Mouse (Mus musculus) ovary, adult 18-20 months (tissue): ENCODE measurements around the gene Ppie.
"Not testable (repeated sequence)": the region's sequence is repeated elsewhere in the genome, so short reads cannot be mapped to it uniquely, and the experiment has no call there.

ENCODE experiments used
- DNase-seq: peaks from one replicate; pipeline ENCODE4 v3.0.0; 2022; ENCODE audit warnings: low spot score, mixed read lengths

The Ppie gene

DNA sequence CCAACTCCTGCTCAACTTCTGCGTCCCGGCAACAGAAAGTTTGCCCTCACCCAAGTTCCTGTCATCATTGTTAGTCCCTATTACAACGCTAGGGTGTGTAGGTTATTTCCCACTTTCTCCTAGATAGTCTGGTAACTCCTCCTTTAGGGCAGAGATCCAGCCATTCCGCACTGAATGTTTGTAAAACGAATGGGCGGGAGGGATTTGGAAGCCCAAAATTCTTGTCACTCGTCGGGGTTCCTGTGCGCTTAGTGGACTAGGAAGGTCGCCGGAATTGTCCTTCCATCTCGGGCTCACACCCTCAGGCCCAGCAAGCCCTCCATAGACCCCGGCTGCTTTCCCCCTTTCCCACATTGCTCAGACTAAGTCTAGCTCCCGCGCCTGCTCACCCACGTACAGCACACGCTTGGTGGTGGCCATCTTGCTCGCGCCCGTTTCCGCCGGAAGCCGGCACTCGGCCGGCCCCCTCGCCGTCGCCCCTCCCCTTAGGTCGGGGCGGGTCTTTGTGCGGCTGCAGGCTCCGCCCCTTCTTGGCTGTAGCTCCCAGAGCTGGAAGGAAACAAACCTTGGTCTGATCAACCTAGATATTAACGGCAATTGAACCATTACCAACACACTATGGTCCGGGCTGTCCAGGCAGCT is at the start of gene Ppie:
Gene Ppie (minus strand): TSS at position 439 of the 642 bp plus-strand sequence.
- peak; percentile 66 for DNase-seq

DNA sequence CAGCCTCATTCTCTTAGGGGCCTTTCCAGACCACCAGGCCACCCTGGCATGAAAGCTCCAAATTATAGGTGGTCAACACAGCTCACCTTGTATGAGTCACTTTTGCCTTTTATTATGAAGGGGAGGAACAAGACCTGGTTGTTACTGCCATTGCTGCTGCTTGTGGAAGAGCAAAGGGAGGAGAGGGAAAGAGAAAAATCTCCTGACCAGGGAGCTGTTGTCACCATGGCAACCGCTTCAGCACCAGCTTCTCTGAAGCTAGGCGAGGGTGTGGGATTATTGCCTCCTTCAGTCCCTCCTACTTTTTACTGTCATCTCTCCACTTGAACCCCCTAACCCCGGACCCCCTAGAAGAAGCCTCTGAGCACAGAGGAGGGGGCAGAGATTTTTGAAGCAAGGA is 45.1 kb upstream of the Ppie start:
- no peak for DNase-seq

DNA sequence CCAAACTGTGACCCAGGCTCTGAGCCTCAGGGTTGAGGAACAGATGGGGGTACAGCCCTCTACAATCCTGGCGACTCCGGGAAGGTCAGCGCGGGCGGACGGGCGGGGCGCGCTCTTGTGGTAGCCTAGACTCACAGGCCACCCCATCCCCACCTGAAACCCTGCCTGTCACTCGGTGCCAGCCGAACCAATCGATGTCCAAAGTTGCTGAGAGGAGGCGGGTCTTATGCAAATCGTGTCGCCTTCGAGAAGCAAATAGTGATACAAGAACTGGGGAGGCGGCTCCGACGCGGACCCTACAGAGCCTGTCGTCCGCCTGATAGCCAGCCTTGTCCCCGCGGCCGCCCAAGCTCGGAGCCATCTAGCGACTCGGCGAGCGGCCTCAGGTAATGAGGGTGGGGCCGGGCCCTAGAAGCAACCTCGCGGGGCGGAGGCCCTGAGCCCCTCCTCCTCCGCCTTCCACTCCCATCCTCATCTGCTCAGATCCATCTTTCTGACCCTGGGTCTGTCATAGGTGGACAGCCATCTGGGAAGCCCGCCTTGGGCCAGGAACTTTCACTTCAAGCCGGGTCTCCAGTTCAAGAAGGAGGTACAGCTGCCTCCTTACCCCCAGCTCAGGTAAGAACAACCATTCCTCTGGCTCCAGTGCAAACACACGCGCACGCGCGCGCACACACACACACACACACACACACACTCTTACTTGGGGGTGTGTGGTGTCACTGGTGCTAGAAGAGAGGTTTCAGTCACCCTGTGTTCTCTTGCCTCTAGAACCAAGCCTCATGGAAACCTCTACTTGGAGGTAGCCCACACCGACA is 43.7 kb upstream of the Ppie start:
- peak; percentile 72 for DNase-seq

DNA sequence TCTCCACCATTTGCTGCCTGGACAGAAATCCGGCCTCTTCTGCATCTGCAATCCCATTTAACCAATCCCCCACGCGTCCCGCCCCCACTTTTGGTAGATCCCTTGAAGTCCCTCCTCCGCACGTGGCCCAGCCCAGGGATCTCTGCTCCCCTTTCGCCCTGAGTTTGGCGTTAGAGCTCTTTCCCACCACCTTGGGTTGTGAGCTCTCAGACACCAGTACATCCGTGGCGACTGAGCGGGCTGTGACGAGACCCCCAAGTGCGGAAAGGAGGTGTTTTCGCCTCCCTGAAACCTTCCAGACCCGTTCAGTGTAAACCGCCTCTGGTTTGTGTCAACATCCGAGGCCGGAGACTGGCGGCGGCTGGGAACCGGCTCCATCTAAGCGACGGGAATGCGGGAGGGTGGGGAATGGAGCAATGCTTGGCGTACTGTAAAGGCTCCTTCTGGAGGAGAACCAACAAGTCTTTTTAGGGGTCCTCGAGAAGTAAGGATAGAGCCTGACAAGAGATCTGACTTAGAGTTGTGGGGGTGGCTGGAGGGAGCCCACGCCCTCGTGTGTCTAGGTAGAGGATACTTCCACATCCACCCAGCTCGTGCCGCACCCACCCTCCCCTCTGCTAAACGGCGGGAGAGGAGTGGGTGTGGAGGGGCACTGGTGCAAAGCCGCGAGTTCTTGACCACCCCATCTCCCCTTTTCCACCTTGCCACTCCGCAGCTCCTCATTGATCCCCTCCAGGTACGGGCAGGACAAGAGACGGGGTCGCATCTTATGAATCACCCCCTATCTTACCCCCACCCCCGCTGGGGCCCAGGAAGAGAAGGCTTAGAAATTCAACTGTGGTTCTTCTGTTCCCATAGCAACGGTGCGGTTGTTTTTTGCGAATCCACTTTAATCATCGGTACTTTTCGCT is 42.8 kb upstream of the Ppie start, which contains the start of gene Hpcal4:
Gene Hpcal4 (plus strand): TSS at position 900 of the 911 bp plus-strand sequence.
- peak; percentile 16 for DNase-seq

DNA sequence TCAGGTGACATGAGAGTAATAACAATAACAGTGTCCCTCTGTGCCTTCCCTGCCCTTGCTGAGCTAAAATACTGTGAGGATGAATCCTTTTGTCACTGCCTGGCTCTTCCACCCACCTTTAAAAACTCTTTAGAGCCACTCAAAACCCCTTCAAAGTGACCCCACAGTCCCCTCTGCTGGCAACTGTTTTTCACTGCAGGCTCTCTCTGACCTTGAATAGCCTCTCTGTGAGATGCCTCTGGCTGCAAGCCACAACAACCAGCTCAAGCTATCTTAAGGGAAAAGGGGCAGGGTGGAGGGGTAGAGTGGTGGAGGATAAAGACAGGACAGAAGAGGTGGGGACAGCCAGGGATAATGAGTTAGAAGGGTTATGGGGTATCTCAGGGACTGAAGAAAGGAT is 32.1 kb upstream of the Ppie start:
- peak; percentile 17 for DNase-seq

DNA sequence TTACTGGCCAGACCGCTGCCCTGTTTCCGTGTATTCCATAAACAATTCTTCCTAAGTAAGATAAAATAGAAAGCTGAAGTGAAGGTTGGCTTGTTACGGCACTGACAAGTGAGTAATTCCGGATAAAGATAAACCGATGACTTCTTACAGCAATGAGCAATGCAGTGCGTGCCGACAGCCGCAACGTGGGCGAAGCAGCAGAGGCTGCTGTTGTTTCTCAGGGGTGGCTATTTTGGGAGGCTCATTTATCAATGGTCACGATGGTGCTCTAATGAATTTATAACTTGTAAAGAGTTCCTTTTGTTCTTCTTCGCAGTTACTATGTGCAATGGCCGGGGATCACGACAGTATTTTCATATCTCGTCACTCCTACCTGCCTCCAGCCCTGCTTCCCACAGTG is 24.4 kb upstream of the Ppie start:
- DNase-seq, result no peak

DNA sequence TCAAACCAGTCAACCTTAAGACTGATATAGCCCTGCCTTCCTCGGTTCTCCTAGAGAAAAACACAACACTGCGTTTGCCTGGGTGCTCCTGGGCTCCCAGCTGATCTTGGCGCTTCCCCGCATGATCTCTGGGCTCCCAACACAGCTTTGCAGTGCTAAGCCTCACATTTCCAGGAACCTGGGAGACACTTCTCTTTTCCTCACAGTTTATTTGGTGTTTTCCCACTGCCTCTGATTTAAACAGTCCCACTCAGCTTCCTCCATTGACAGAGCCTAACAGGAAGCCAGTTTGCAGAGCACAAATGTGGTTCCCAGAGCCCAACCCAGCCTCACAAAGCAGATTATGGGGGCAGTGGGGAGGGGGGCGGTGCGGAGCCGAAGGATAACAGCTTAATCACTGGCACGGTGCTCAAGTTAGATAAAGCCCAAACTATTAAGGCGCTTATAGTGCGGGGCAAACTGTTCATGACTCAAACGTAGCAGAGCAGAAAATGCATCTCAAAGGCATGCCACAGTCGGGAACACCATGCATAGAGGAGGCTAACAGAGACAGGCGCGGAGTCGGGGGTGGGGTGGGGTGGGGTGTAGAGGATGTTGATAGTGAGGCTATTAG is 22.7 kb upstream of the Ppie start:
- DNase-seq, result no peak

DNA sequence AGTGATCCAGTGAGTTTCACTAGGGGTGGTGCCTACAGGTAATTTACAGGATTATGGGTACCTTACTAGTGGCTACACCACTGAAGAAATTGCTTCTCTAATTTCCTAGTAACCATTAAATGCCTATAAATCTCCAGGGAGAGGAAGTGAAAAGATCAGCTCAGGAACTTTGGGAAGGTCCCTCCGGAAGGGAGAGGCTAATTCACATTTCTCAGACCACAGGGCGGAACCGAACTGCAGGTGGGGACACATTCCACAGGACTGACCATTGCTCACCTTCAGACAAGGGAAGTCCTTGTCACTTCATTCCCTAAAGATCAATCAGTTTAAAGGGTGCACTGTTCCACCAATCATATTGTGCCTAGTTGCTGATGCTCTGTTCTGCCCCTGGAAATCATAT is 21.5 kb upstream of the Ppie start:
- not testable (repeated sequence) for DNase-seq

DNA sequence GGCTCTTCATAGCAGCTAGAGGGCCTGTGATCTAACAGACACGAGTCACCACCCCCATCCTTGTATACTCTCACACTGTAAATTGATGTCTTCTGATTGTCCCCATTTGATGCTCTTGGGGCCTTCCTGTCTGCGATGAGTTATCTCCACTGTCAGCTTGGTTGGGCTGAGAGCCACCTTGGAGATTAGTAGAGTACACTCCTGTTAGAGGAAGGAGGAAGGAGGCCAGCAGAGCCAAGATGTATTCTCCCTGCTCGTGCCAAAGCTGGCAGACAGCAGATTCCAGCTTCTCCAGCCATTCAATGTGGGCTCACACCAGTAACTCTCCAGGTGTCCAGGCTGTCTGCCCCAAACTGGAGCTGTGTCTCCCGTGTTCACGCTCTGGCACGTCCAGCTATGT is 20.8 kb upstream of the Ppie start:
- DNase-seq, result no peak

DNA sequence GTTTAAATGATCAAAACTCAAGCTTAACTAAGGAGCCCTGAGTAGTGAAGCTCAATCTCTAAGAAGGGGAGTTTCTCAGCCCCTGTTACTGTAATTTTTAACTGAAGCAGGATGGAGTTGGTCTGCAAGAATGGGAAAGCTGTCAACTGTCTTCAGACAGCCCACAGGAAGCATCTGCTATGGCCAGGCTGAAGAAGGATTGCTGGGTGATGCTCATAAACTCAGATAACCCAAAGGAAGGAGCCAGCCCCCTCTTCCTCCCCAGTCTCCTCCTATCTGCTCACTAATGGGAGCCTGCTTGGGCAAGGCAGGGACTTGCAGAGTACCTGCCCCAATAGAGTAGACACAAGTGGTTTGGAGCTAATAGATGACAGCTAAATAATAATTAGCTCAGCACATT is 16.1 kb upstream of the Ppie start:
- DNase-seq, result no peak

DNA sequence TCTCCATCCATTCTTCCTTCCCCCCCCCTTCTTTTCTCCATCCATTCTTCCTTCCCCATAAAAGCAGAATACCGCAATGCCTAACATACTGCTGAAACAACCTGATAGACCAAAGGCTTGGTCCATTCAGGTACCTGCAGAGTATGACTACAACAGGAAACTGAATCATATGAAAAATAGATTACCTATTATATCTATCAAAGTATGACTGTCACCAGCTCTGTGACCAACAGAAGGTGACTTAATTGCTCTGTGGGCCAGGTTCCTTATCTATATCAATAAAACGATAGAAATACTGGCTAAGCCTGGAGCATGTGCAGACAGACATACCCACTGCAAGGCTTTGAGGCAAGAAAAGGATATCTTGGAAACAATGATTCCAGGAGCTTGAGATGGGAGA is 15.7 kb upstream of the Ppie start:
- DNase-seq, result no peak

DNA sequence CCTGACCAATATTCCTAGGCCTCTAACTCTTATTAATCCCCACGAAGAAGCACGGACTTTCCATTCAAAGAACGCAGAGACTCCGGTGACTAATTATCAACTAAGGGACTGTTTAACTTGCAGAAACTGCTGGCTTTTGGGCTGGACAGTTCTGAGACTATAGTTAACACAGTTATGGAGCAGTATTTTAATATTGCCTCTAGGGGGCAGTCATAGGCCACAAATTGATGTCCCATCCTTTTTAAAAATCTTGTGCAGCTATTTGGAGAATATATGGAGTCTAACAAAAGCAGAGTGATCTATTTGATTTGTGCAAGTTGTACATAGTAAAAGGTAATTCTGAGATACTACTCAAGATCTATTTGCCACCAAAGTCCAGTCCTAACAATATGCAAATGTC is 15.3 kb upstream of the Ppie start:
- no peak for DNase-seq

DNA sequence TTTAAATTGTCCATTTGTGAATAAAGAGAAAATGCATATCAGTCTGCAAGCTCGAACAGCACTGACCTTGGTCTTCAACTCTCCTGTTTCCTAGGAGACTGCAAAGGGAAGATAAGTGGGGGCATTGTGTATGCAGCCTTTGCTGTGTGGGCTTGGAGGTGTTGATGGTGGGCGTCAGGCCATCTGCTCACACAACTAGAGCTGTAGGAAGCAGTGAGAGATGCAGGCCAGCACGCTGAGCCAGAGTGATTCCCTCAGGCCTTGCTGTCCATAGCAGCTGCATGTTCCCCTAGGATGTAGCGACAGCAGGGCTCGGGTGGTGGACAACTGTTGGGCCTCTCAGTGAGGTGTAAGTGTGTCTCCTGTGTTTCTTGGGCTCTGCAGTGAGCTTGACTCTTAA is 13.2 kb upstream of the Ppie start:
- no peak for DNase-seq

DNA sequence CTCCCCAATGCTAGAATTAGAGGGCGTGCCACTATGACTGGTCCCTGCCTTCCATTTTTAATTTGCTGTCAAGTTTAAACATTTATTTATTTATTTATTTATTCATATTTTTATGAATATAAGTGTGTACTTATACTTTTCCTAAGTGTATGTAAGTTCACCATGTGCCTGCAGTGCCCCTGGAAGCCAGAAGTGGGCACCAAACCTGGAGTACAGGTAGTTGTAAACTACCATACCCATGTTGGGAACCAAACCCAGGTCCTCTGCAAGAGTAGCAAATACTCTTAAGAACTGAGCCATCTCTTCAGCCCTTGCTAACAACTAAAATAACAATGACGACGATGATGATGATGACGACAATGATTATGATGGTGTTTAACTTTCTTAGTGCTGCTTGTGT is 12.3 kb upstream of the Ppie start:
- no peak for DNase-seq

DNA sequence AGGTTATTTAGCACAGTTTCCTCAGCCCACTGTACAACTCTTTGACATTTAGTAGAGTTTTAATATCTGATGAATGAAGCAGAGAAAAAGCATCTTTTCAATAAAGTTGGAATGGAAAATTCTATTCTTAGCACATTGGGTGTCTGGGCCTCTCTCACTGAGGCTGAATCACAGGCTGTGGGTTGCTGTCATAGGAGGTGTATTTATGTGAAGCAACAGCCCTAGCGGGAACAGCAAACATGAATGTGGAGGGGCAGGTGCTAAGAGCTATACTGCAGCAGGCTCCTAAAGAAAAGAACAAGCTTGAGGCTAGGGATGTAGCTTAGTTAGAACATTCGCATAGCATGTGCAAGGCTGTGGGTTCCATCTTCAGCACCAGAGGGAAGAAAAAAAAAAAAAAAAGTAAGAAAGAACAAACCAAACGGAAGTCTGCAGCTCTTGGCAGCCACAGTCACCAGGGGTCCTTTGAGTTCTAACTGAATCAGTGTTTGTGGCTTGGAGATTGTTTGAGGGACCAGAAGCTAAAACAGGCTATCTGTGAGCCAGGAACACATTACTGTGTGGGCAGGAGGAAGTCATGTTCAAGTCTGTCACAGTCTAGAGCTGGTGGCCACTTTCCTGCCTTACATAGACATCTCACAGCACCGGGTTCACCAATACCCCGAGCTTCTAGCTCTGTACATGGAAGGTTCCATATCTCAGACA is 7.8 kb upstream of the Ppie start:
- DNase-seq, result no peak

DNA sequence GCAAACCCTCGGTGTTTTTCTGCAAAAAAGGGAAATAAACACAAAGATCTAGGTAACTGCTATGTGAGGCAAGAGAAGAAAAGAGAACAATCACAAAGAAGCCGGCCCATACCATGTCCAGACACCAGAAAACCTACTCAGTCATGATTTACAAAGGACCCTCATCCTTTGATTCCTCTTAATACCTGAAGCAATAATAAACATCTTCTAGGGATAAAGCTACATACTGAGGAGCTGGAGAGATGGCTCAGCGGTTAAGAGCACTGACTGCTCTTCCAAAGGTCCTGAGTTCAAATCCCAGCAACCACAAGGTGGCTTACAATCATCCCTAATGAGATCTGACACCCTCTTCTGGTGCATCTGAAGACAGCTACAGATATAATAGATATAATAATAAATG is 2.2 kb downstream of the Ppie start:
- DNase-seq, result no peak

DNA sequence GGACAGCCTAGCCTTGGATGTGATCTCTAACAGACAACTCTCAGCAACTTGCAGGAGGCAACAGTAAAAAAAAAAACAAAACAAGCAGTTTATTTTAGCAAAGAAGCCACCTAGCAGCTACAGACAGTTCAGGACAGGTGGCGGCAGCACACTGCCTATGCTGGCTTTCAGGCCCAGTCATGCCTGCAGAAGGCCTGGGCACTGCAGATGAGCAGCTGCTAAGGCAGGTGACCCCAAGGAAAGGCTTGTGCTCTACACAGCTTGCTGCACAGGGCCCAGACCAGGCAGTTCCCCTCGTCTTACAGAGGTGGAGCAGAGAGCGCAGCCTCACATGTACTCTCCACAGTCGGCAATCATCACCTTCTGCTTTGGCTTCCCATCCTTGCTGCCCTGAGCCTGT is 12.7 kb downstream of the Ppie start:
- no peak for DNase-seq

DNA sequence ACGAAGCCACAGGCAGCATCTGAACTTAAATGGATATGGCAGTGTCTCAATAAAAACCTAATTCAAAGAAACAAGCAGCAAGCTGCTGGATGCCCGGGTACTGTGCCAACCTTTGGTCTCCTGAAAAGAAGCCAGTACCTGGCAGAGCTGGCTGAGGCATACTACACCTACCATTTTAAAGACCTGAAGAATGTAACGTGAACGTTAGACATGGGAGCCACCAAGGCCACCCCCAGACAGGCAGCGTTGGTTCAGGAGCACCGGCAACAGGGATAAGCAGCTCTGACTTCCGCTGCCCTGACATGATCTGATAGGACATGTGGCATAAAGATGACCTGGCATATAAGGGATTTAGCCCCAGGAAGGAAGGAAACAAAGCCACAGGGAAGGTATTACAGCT is 13.1 kb downstream of the Ppie start:
- DNase-seq, result no peak

DNA sequence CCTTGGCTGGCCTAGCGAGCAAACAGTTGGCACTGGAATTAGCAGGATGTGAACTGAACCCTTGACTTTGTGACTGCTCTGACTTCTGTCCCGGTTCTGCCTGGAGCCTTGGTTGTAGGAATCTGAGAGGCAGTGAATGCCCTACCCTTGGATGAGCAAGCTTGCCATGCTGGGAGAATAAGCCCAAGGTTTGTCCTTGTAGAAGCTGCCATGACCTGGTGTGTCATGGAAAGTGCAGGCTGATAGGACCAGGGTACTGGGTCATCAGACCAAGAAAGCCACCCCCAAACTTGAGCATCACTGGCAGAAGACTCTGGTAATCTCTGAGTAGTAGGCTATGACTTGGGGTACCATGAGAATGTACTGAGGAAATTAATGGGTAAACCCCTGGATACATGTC is 18.5 kb downstream of the Ppie start:
- no peak for DNase-seq

DNA sequence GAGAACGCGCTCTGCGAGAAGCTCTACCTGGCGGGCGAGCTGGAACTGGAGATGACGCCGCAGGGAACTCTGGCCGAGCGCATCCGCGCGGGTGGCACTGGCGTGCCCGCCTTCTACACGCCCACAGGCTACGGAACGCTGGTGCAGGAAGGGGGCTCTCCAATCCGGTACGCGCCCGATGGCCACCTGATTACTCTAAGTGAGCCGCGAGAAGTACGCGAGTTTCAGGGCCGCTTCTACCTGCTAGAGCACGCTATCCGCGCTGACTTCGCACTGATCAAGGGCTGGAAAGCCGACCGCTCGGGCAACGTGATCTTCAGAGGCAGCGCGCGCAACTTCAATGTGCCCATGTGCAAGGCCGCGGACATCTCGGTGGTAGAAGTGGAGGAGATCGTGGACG is 23.1 kb downstream of the Ppie start:
- DNase-seq, result not testable (repeated sequence)

DNA sequence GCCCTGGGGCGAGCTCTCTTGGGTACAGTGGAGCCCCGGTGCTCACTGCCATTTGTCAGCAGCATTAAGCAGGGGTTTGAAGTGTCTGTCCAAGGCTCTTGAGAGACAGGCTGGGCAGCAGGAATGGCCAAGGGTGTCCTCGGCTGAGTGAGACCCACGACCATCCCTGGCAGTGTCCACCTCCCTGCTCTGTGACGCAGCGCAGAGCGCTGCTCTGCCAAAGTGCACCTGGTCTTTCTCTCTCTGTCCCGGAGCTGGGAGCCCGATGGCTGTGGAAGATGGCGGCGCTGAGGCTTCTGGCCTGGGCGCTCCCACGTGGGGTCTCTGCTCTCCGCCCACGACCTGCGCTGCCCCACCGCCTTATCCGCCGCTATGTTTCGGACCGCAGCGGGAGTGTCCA is 23.7 kb downstream of the Ppie start, which contains the start of gene Oxct2b:
Gene Oxct2b (plus strand): TSS at position 256 of the 400 bp plus-strand sequence.
- no peak for DNase-seq
